Mouse (Mus musculus) ES-E14 (cell line): ENCODE data around the gene Rapgef2.

Source experiments
- CHD2 ChIP-seq: IDR thresholded peaks from 2 replicates; pipeline ENCODE4 v1.6.1; 2014; ENCODE audit warnings: mild to moderate bottlenecking, low read depth, low read length, inconsistent platforms
- HCFC1 ChIP-seq: IDR thresholded peaks from 2 replicates; pipeline ENCODE4 v1.6.1; 2012; ENCODE audit warnings: low read length, inconsistent platforms, borderline replicate concordance; ENCODE audit not compliant: insufficient read depth
- ZNF384 ChIP-seq: IDR thresholded peaks from 2 replicates; pipeline ENCODE4 v1.6.1; 2012; ENCODE audit warnings: low read depth, low read length, inconsistent platforms

DNA sequence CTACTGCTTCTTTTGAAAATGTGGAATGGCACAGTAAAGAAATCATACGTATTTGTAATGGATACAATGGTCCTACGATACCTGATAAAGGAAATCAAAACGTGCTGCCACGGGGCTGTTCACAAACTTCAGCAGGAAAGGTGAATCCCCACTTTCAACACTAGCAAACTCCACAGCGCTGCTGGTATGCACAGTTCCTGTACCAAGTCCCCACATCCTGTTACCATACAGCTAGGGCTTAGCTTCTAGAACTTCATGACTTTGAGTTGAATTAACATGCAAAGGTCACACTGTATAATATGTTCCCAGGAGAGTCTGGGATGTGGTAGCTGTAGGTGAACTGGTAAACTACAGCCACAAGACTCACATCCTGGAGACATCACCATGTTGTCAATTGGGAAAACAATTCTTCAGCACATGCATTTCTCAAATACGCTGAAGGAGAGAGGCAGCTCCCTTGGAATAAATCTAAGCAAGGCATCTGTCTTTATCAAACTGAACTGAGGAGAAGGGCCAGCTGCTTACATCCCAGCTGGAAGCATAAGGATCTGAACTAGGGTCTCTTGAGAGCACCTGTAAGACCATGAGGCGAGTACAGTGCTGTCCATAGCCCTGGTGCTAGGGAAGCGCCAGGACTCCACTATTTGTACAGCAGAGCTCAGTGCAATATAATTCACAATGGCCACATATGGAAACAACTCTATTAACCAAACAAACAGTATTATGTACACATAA lies 109.0 kb downstream of the Rapgef2 start:
- TF ChIP-seq ZNF384, result no peak
- TF ChIP-seq CHD2, result no peak
- TF ChIP-seq HCFC1, result no peak
